Mouse (Mus musculus): ENCODE measurements at regions not wholly inside any gene's neighbourhood (a gene's known extent, or its start where the extent isn't known, plus 50 kb on each side); places are given as distances from the start of the nearest gene placed in this dataset.

GRCm38 (mm10) chr8:35919451-35919850, 153.9 kb downstream of the Gm19410 start:
- TF ChIP-seq POLR2A (IDR thresholded peaks at IDR 0.05; ENCODE audit: low read depth, low read length) (no peak), CTCF (conservative IDR thresholded peaks at IDR 0.05; ENCODE audit: insufficient read depth, insufficient read length, low read depth, low read length) (no peak)
